Mouse (Mus musculus): ENCODE measurements at regions not wholly inside any gene's neighbourhood (a gene's known extent, or its start where the extent isn't known, plus 50 kb on each side); places are given as distances from the start of the nearest gene placed in this dataset.

- TF ChIP-seq CTCF (conservative IDR thresholded peaks at IDR 0.05; ENCODE audit: low read length) (no peak), NANOG (IDR thresholded peaks at IDR 0.05; ENCODE audit: borderline replicate concordance, low read length) (no peak)
These were observed 53.6 kb upstream of the Plet1 start for GRCm38 (mm10) chr9:50440689-50441088.
